Mouse (Mus musculus) embryo, embryonic 9.5 days (tissue): ENCODE measurements around the gene Aoc3.
A peak's percentile ranks its signal among the peaks of the same experiment; 100 is the strongest.
"Not testable (repeated sequence)": the region's sequence is repeated elsewhere in the genome, so short reads cannot be mapped to it uniquely, and the experiment has no call there.

ENCODE experiments used
- DNase-seq: peaks from one replicate; pipeline ENCODE4 v3.0.0-alpha.2; 2017; ENCODE audit errors: extremely low spot score

Gene Aoc3

GRCm38 (mm10) chr11:101330371-101330924 is at the start of gene Aoc3:
TSS of gene Aoc3 (plus strand) at chr11:101330605.
- DNase-seq = no peak

DNA sequence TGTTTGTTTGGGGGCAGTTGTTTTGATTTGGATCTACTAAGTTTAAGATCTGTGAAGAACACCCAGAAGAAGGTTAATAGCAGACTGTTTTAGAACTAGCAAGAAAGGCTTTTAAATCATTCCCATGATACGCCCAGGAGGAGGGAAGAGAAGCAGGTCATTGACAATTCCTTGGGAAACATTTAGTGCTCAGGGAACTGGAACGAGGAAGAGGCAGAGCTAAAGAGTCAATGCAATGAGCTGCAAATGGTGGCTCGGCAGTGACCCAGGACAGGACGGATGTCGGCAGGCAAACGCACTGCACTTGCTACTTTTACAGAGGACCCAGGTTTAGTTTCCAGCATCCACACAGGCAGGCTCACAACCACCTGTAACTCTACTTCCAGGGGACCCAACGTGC is 49.6 kb upstream of the Aoc3 start:
- no peak for DNase-seq

DNA sequence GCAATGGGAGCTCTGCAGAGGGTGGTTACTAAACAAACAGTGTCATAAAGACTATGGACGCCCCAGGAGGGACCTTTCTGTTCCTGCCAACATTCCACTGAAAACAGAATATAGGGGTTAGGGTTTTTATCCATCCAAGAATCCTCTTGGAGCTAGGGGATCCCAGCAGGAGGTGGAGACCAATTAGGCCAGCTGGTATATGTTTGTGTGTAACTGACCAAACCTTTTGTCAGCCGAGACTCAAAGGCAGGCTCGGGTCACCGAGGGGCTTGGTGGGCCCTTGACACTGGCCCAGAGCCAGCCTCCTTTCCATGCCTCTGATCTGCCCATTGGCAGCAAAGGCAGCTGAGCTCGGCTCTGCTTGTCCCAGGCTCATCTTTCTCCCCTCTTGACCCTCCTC is 47.5 kb upstream of the Aoc3 start:
- no peak for DNase-seq

DNA sequence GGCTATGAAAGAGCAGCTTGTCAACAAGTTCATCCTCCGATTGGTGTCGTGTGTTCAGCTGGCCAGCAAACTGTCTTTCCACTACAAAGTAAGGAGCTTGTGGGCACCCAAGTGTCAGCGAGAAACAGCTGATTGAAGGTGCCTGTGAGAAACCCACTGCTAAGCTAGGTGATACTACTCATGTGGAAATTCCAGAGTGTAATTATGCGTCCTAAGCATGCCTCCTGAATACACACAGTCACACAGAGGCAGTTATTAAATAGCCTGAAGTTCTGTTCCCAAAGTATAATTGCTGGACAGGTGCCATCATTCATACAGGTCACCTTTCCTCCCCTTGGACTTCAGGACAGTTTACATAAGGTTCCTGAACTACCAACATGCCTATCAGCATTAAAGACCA is 46.6 kb upstream of the Aoc3 start:
- no peak for DNase-seq

GRCm38 (mm10) chr11:101287306-101287705 is 43.1 kb upstream of the Aoc3 start:
- DNase-seq = no peak

DNA sequence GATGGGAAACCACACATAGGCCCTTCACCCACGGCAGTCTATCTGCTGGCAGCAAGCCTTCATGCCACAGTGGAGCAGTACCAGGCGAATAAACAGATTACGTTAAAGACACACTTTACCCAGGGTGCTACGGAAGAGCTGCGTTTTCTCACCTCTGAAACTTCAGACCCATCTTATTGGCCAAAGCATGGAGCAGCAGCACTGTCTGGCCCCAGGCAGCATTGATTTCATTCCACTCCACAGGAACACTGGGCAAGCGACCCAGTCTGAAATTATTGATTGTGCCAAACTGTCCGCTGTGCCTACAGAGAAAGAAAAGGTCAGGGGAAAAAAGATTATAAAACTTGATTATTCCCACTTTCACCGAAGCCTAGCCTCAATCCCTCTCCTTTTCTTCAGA is 39.2 kb upstream of the Aoc3 start:
- no peak for DNase-seq

- DNase-seq = no peak
These were observed 35.2 kb upstream of the Aoc3 start for GRCm38 (mm10) chr11:101295191-101295590.

- DNase-seq = no peak
These were observed 29.5 kb upstream of the Aoc3 start for GRCm38 (mm10) chr11:101300881-101301280.

DNA sequence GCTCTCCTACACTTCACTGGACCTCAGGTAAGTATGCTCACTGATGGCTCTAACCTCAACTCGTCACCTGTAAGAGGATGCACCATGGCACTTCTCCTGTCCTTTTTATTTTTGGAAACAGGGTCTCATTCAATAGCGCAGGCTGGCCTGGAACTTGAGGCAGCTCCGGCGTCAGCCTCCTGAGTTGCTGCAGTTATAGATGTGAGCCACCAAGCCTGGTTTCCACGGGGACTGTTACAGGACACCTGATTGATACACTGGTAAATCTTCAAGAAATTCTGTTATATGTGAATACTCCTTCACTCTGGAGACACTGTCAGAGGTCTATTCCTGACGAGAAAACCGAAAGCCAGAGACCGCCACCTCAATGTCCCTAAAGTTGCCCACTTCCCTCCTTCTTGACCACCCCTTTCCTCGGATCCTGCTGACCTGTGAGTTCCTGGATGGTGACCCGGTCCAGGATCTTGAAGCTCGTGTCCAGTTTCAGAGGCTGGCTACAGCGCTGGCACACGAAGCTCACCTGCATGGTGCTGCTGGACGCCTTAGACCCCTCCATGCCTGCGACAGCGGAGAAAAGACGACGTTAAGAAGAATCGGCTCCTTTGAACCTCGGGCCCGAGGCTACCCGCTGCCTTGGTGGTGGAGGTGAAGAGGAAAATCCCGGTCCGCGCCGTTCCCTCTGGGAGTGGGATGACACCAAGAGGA is 29.0 kb upstream of the Aoc3 start:
- DNase-seq = no peak

- DNase-seq = peak; percentile 95
These were observed 28.2 kb upstream of the Aoc3 start, which contains the start of gene Becn1 for GRCm38 (mm10) chr11:101302004-101302798. TSS of gene Becn1 (minus strand) at chr11:101302286.

- no peak for DNase-seq
These were observed 22.7 kb upstream of the Aoc3 start for GRCm38 (mm10) chr11:101307744-101308143.

DNA sequence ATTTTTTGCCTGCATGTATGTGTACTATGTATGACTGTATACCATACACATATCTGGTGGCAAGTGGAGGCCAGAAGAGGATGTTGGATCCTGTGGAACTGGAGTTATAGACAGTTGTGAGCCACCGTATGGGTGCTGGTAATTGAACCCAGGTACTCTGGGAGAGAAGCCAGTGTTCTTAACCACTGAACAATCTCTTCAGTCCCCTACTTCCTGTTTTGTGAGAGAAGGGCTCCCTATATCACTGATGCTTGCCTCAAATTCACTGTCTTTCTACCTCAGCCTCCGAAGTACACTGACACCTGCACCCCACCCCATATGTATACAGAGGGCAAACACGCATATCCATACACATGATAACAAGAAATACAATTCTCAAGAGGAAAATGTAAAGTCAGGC is 19.3 kb upstream of the Aoc3 start:
- DNase-seq = no peak

DNA sequence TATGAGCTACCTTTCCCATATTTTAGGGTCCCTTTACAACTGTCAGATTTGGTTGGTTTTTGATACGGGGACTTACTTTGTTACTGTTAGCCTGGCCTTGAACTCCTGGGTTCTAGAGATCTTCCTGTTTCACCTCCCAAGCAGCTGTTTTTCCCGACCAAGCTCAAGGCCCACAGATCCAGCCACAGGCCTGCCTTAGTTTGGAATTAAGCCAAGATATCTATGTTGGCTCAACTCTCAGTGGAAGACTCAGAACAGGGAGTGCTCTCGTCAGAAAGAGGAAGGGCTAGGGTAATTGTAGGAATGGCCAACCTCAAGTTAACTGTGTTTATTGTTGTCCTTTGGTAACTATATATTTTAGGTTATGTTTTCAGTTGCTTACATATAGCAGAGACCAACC is 18.3 kb upstream of the Aoc3 start:
- no peak for DNase-seq

DNA sequence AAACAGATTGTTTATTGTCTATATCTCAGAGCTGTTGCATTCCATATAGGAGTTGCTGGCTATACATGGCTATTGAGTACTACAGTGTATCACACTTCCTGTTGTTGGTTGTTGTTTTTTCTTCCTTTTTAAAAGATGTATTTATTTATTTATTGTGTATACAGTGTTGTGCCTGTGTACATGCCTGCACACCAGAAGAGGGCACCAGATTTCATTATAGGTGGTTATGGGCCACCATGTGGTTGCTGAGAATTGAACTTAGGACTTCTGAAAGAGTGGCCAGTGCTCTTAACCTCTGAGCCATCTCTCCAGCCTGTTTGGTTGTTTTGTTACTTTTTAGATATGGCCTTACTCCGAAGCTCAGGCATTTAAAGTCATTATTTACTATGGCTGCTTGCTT is 15.8 kb upstream of the Aoc3 start:
- no peak for DNase-seq

- DNase-seq = no peak
These were observed 15.2 kb upstream of the Aoc3 start for GRCm38 (mm10) chr11:101315082-101315650.

DNA sequence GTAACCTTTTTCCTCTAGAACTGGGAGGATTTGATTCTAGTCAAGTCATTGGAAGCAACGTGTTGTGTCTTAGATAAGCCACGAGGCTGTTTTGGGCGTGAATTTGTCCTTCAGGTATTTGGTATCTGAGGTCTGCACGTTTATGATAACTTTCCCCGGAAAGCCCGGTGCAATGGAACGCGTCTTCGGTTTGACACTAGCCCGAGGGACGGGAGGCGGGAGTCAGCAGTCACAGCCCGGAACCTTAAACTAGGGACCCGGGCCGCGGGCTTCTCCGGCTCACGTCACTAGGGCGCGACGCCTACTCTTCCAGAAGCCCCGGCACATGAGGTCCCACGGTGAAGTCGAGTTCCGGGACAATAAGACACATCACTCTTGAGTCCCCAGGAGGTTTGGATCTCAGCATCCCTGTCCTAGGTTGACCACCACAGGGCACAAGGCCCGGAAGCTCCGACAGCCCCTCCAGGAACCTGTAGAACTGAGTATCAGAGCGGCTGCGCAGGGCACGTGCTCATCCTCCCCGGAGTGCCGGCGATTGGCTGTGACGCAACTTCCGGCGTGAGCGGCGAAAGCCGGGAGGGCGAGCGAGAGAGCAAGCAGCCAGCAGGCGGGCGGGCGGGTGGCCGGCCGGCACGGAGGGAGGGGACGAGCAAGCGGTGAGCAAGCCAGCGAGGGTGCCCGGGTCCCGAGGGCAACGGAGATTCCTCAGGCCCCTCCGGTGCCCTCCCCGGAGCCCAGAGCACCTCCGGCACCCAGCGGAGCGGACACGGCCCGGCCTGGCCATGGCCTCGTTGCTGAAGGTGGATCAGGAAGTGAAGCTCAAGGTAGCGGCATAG is 14.5 kb upstream of the Aoc3 start, which contains the start of gene Psme3:
Psme3 (plus strand) TSS at position 549 of the 836 bp plus-strand sequence.
- DNase-seq = peak; percentile 95

DNA sequence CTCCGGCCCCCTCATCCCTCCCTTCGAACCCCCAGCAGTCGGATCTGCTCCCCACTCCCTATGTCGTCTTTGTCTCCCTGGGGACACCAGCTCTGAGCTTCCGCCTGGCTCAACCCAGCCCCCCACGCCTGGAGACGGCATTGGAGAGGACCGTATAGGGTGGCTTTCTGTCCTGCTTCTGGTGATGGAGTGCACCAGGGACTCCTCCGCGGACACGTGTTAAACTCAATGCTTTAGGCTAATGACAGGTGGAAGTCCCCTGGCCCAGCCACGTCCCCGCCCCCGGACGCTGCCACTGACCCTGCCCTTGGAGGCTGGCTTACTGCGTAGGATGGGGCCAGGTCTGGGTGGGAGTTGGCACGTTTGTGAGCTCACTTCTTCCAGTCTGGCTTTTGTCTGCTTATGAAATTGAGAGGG is 13.9 kb upstream of the Aoc3 start:
- peak; percentile 27 for DNase-seq

DNA sequence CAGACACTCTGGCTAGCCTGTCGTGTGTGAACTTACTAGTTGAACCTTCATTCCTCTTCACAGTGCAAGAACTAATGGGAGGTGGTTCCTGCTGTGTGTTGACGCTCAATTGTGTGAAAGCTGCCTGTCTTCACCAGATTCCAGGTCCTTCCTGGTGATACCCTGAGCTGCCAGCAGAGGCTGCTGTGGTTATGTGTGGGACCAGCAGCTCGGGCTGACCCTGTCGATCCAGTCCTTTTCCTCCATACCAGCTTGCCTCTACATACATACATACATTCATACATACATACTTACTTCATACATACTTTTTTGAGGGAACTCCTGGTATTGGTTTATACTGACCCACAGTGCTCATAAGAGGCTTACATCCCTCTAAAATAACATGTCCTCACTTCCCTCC is 6.8 kb upstream of the Aoc3 start:
- peak; percentile 63 for DNase-seq

DNA sequence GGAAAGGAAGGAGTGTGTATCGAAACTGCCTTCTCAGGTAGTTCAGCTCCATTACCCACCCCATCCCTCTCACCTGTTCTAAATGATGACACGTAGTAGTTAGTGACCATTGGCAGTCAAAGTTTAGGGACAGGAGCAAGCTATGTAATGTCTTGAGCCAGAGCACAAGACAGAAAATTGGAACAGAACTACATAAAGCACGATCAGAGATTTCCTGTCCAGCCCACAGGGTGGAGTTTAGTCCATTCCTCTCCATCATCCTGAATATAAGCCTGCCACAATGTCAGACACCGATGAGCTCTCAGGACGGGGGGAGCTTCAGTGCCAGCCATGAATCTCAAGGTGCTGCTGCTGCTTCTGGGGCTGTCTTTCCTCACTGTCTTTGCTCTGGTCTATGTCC is 5.6 kb upstream of the Aoc3 start, which contains the start of gene Aoc2:
Aoc2 (plus strand) TSS at position 301 of the 400 bp plus-strand sequence.
- DNase-seq = no peak

- DNase-seq = not testable (repeated sequence)
These were observed 5.2 kb upstream of the Aoc3 start for GRCm38 (mm10) chr11:101325201-101325600.

DNA sequence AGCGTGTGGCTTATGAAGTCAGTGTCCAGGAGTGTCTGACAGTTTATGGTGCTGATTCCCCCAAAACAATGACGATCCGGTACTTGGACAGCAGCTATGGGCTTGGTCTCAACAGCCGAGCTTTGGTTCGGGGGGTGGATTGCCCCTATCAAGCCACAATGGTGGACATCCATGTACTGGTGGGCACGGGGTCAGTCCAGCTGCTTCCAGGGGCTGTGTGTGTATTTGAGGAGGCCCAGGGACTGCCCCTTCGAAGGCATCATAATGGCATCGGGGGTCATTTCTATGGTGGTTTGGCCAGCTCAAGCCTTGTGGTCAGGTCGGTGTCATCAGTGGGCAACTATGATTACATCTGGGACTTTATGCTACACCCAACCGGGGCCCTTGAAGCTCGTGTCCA is 4.3 kb upstream of the Aoc3 start:
- DNase-seq = no peak
